Mouse (Mus musculus): ENCODE measurements around the gene Mfap4. TPM values are rescaled to one million over a fixed set of nuclear protein-coding genes. Genes with fewer than 3 reads are reported as not detected.

The Mfap4 gene
- total and polyA plus RNA-seq, 2 experiments from 2014 or later, result 39.1 to 54.5 TPM

GRCm38 (mm10) chr11:61464071-61464470 is 21.2 kb upstream of the Mfap4 start:
- H3K27me3 ChIP-seq (ENCODE audit: control insufficient read depth, insufficient read depth, low read length), result no peaks in the 10 kb centered on the region
- WGBS, result 58% methylated on average over 2 of the region's 2 CpGs

GRCm38 (mm10) chr11:61465422-61465821 is 19.8 kb upstream of the Mfap4 start:
- no peak for TF ChIP-seq EP300 (IDR thresholded peaks at IDR 0.05; ENCODE audit: low read depth)
- TF ChIP-seq CTCF (IDR thresholded peaks at IDR 0.05; ENCODE audit: low read depth), result no peak
- no peak overlapping the region for H3K9ac ChIP-seq (replicated peaks; ENCODE audit: low read depth, low read length)
- no peaks in the 10 kb centered on the region for H3K36me3 ChIP-seq (replicated peaks; ENCODE audit: control insufficient read depth, insufficient read depth, low read length)
- H3K4me1 ChIP-seq (ENCODE audit: control insufficient read depth, insufficient read depth), result no peaks in the 10 kb centered on the region
- no peaks in the 10 kb centered on the region for H3K27me3 ChIP-seq (ENCODE audit: control insufficient read depth, insufficient read depth, low read length)
- peaks cover 8% of the 10 kb centered on the region; the same call in 1 of the 2 replicates for H3K9me3 ChIP-seq (replicated peaks; ENCODE audit: control insufficient read depth, low read length)
- ATAC-seq (ENCODE audit: insufficient read depth, low read depth) (no peak), DNase-seq (ENCODE audit: low spot score) (no peak)
- no peak overlapping the region for H3K27ac ChIP-seq (ENCODE audit: low read depth)
- 58% methylated on average over 4 of the region's 4 CpGs for WGBS
- no peak overlapping the region for H3K4me2 ChIP-seq (ENCODE audit: low read depth, low read length)
- no peak overlapping the region for H3K4me3 ChIP-seq (ENCODE audit: low read depth, low read length)

More at GRCm38 (mm10) chr11:61464071-61464470, 21.2 kb upstream of the Mfap4 start:
- TF ChIP-seq CTCF (IDR thresholded peaks at IDR 0.05; ENCODE audit: low read depth) (no peak), EP300 (IDR thresholded peaks at IDR 0.05; ENCODE audit: low read depth) (no peak)
- H3K36me3 ChIP-seq (replicated peaks; ENCODE audit: control insufficient read depth, insufficient read depth, low read length), result no peaks in the 10 kb centered on the region
- H3K27ac ChIP-seq (ENCODE audit: low read depth), result no peak overlapping the region
- DNase-seq (ENCODE audit: low spot score) (no peak), ATAC-seq (ENCODE audit: insufficient read depth, low read depth) (no peak)
- H3K9ac ChIP-seq (replicated peaks; ENCODE audit: low read depth, low read length), result no peak overlapping the region
- H3K4me1 ChIP-seq (ENCODE audit: control insufficient read depth, insufficient read depth), result no peaks in the 10 kb centered on the region
- H3K9me3 ChIP-seq (replicated peaks; ENCODE audit: control insufficient read depth, low read length), result peaks cover 8% of the 10 kb centered on the region; the same call in 1 of the 2 replicates
- no peak overlapping the region for H3K4me3 ChIP-seq (ENCODE audit: low read depth, low read length)
- H3K4me2 ChIP-seq (ENCODE audit: low read depth, low read length), result no peak overlapping the region

GRCm38 (mm10) chr11:61468534-61468933 is 16.7 kb upstream of the Mfap4 start:
- 63% methylated on average over 4 of the region's 4 CpGs for WGBS
- H3K9me3 ChIP-seq (replicated peaks; ENCODE audit: control insufficient read depth, low read length), result peaks cover 8% of the 10 kb centered on the region; the same call in 1 of the 2 replicates
- ATAC-seq (ENCODE audit: insufficient read depth, low read depth) (no peak), DNase-seq (ENCODE audit: low spot score) (no peak)
- no peaks in the 10 kb centered on the region for H3K36me3 ChIP-seq (replicated peaks; ENCODE audit: control insufficient read depth, insufficient read depth, low read length)
- no peak overlapping the region for H3K4me2 ChIP-seq (ENCODE audit: low read depth, low read length)
- no peak overlapping the region for H3K4me3 ChIP-seq (ENCODE audit: low read depth, low read length)
- H3K9ac ChIP-seq (replicated peaks; ENCODE audit: low read depth, low read length), result no peak overlapping the region
- H3K27me3 ChIP-seq (ENCODE audit: control insufficient read depth, insufficient read depth, low read length), result no peaks in the 10 kb centered on the region
- TF ChIP-seq EP300 (IDR thresholded peaks at IDR 0.05; ENCODE audit: low read depth) (no peak), CTCF (IDR thresholded peaks at IDR 0.05; ENCODE audit: low read depth) (no peak)
- no peak overlapping the region for H3K27ac ChIP-seq (ENCODE audit: low read depth)
- H3K4me1 ChIP-seq (ENCODE audit: control insufficient read depth, insufficient read depth), result no peaks in the 10 kb centered on the region

GRCm38 (mm10) chr11:61469317-61469917 is 15.8 kb upstream of the Mfap4 start:
- DNase-seq (ENCODE audit: low spot score), result no peak
- H3K9ac ChIP-seq (replicated peaks; ENCODE audit: low read depth, low read length), result no peak overlapping the region
- H3K27me3 ChIP-seq (ENCODE audit: control insufficient read depth, insufficient read depth, low read length), result no peaks in the 10 kb centered on the region
- no peak for ATAC-seq (ENCODE audit: insufficient read depth, low read depth)
- H3K4me1 ChIP-seq (ENCODE audit: control insufficient read depth, insufficient read depth), result no peaks in the 10 kb centered on the region
- no peak overlapping the region for H3K4me3 ChIP-seq (ENCODE audit: low read depth, low read length)
- no peaks in the 10 kb centered on the region for H3K36me3 ChIP-seq (replicated peaks; ENCODE audit: control insufficient read depth, insufficient read depth, low read length)
- H3K27ac ChIP-seq (ENCODE audit: low read depth), result no peak overlapping the region
- H3K9me3 ChIP-seq (replicated peaks; ENCODE audit: control insufficient read depth, low read length), result peaks cover 8% of the 10 kb centered on the region; the same call in 1 of the 2 replicates
- no peak for TF ChIP-seq CTCF (IDR thresholded peaks at IDR 0.05; ENCODE audit: low read depth)
- TF ChIP-seq EP300 (IDR thresholded peaks at IDR 0.05; ENCODE audit: low read depth), result no peak
- no peak overlapping the region for H3K4me2 ChIP-seq (ENCODE audit: low read depth, low read length)
- 61% methylated on average over 7 of the region's 7 CpGs for WGBS

GRCm38 (mm10) chr11:61470880-61471279 is 14.4 kb upstream of the Mfap4 start:
- ATAC-seq (ENCODE audit: insufficient read depth, low read depth), result no peak
- Histone ChIP-seq H3K9ac (replicated peaks; ENCODE audit: low read depth, low read length) (no peak overlapping the region), H3K27me3 (ENCODE audit: control insufficient read depth, insufficient read depth, low read length) (no peaks in the 10 kb centered on the region), H3K4me1 (ENCODE audit: control insufficient read depth, insufficient read depth) (no peaks in the 10 kb centered on the region), H3K27ac (ENCODE audit: low read depth) (no peak overlapping the region), H3K36me3 (replicated peaks; ENCODE audit: control insufficient read depth, insufficient read depth, low read length) (no peaks in the 10 kb centered on the region), H3K9me3 (replicated peaks; ENCODE audit: control insufficient read depth, low read length) (peaks cover 8% of the 10 kb centered on the region; the same call in 1 of the 2 replicates), H3K4me3 (ENCODE audit: low read depth, low read length) (no peak overlapping the region), H3K4me2 (ENCODE audit: low read depth, low read length) (no peak overlapping the region)
- no peak for TF ChIP-seq EP300 (IDR thresholded peaks at IDR 0.05; ENCODE audit: low read depth)
- no peak for TF ChIP-seq CTCF (IDR thresholded peaks at IDR 0.05; ENCODE audit: low read depth)
- no peak for DNase-seq (ENCODE audit: low spot score)

GRCm38 (mm10) chr11:61473630-61474029 is 11.6 kb upstream of the Mfap4 start:
- Histone ChIP-seq H3K27ac (ENCODE audit: low read depth) (no peak overlapping the region), H3K9ac (replicated peaks; ENCODE audit: low read depth, low read length) (no peak overlapping the region), H3K4me3 (ENCODE audit: low read depth, low read length) (no peak overlapping the region), H3K9me3 (replicated peaks; ENCODE audit: control insufficient read depth, low read length) (no peaks in the 10 kb centered on the region), H3K27me3 (ENCODE audit: control insufficient read depth, insufficient read depth, low read length) (no peaks in the 10 kb centered on the region), H3K4me1 (ENCODE audit: control insufficient read depth, insufficient read depth) (no peaks in the 10 kb centered on the region), H3K36me3 (replicated peaks; ENCODE audit: control insufficient read depth, insufficient read depth, low read length) (no peaks in the 10 kb centered on the region), H3K4me2 (ENCODE audit: low read depth, low read length) (no peak overlapping the region)
- ATAC-seq (ENCODE audit: insufficient read depth, low read depth) (no peak), DNase-seq (ENCODE audit: low spot score) (no peak)
- TF ChIP-seq CTCF (IDR thresholded peaks at IDR 0.05; ENCODE audit: low read depth), result no peak
- TF ChIP-seq EP300 (IDR thresholded peaks at IDR 0.05; ENCODE audit: low read depth), result no peak
- WGBS, result 61% methylated on average over 4 of the region's 4 CpGs
